Mouse (Mus musculus): ENCODE data around the gene Defb19. TPM values are rescaled to one million over a fixed set of nuclear protein-coding genes. Genes with fewer than 3 reads are reported as not detected.

The Defb19 gene
- polyA plus RNA-seq (2015; fragmentation: Nextera tagmentation; extraction: Ambion mirVana): 120 and 136 TPM in 2 replicates

GRCm38 (mm10) chr2:152580107-152580506, at the start of gene Defb19:
Defb19 (minus strand) TSS chr2:152580312.
- H3K9ac ChIP-seq (ENCODE audit: low read depth, low read length): no peak within 1 kb of the TSS
- no peak within 1 kb of the TSS for H3K4me3 ChIP-seq (replicated peaks; ENCODE audit: low read depth, low read length)
- WGBS: 46% methylated on average over 7 of the region's 7 CpGs
- H3K36me3 ChIP-seq (ENCODE audit: insufficient read depth, low read length): no peaks in the 10 kb centered on the region
- no peak for TF ChIP-seq CTCF (IDR thresholded peaks at IDR 0.05; ENCODE audit: low read depth)
- ATAC-seq (replicated peaks; ENCODE audit: low FRiP score, low read depth): no peak
- no peaks in the 10 kb centered on the region for H3K4me1 ChIP-seq (replicated peaks; ENCODE audit: insufficient read depth, low read length)
- H3K27me3 ChIP-seq (ENCODE audit: insufficient read depth, low read length): no peaks in the 10 kb centered on the region
- peak within 1 kb of the TSS; percentile 52; the same call in 1 of the 2 replicates for H3K27ac ChIP-seq
- no peaks in the 10 kb centered on the region for H3K9me3 ChIP-seq (replicated peaks; ENCODE audit: low read length)
- DNase-seq (ENCODE audit: low spot score): no peak
- no peak within 1 kb of the TSS for H3K4me2 ChIP-seq (ENCODE audit: low read length)

GRCm38 (mm10) chr2:152629904-152630303, 49.8 kb upstream of the Defb19 start:
- Histone ChIP-seq H3K27me3 (ENCODE audit: insufficient read depth, low read length) (no peaks in the 10 kb centered on the region), H3K36me3 (ENCODE audit: insufficient read depth, low read length) (peaks cover 12% of the 10 kb centered on the region; the same call in 1 of the 2 replicates), H3K9ac (ENCODE audit: low read depth, low read length) (no peak overlapping the region), H3K4me2 (ENCODE audit: low read length) (peak overlapping the region; percentile 74), H3K27ac (no peak overlapping the region), H3K4me3 (replicated peaks; ENCODE audit: low read depth, low read length) (no peak overlapping the region), H3K4me1 (replicated peaks; ENCODE audit: insufficient read depth, low read length) (peaks cover 24% of the 10 kb centered on the region), H3K9me3 (replicated peaks; ENCODE audit: low read length) (no peaks in the 10 kb centered on the region)
- 78% methylated on average over 6 of the region's 6 CpGs for WGBS
- ATAC-seq (replicated peaks; ENCODE audit: low FRiP score, low read depth): no peak
- no peak for DNase-seq (ENCODE audit: low spot score)
- TF ChIP-seq CTCF (IDR thresholded peaks at IDR 0.05; ENCODE audit: low read depth): no peak

DNA sequence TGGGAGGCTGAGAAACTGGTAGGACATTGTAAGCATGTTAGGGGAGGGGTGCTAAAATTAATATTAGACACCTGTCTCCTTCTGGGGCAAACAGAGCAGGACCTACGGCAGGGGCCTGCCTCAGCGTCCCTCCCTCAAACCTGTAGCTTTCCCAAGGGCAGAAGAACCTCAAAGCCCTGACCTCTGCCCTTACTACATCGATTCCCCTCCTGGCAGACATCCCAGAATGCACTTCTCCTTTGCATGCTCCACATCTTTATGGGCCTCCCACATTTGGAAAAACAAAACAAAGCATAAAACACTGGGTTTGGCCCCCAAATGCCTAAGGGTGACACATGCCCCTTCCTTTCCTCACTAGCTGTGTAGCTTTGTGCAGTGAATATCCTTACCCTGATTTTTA, 49.1 kb upstream of the Defb19 start:
- 25% methylated on average over 3 of the region's 3 CpGs for WGBS
- H3K36me3 ChIP-seq (ENCODE audit: insufficient read depth, low read length): peaks cover 9% of the 10 kb centered on the region; the same call in 1 of the 2 replicates
- no peak for TF ChIP-seq CTCF (IDR thresholded peaks at IDR 0.05; ENCODE audit: low read depth)
- no peaks in the 10 kb centered on the region for H3K9me3 ChIP-seq (replicated peaks; ENCODE audit: low read length)
- H3K27me3 ChIP-seq (ENCODE audit: insufficient read depth, low read length): no peaks in the 10 kb centered on the region
- DNase-seq (ENCODE audit: low spot score) (no peak), ATAC-seq (replicated peaks; ENCODE audit: low FRiP score, low read depth) (no peak)
- no peak overlapping the region for H3K27ac ChIP-seq
- peaks cover 24% of the 10 kb centered on the region for H3K4me1 ChIP-seq (replicated peaks; ENCODE audit: insufficient read depth, low read length)
- H3K4me3 ChIP-seq (replicated peaks; ENCODE audit: low read depth, low read length): peak overlapping the region; percentile 51; the same call in 1 of the 2 replicates
- H3K4me2 ChIP-seq (ENCODE audit: low read length): peak overlapping the region; percentile 74
- no peak overlapping the region for H3K9ac ChIP-seq (ENCODE audit: low read depth, low read length)

GRCm38 (mm10) chr2:152628066-152628465, 48.0 kb upstream of the Defb19 start:
- Histone ChIP-seq H3K4me3 (replicated peaks; ENCODE audit: low read depth, low read length) (peak overlapping the region; percentile 51), H3K9ac (ENCODE audit: low read depth, low read length) (peak overlapping the region; percentile 69), H3K27me3 (ENCODE audit: insufficient read depth, low read length) (no peaks in the 10 kb centered on the region), H3K4me2 (ENCODE audit: low read length) (peak overlapping the region; percentile 74), H3K4me1 (replicated peaks; ENCODE audit: insufficient read depth, low read length) (peaks cover 20% of the 10 kb centered on the region), H3K27ac (peak overlapping the region; percentile 70), H3K36me3 (ENCODE audit: insufficient read depth, low read length) (0 out of 2 replicates have a peak, but pooled peaks cover 4% of the 10 kb centered on the region), H3K9me3 (replicated peaks; ENCODE audit: low read length) (no peaks in the 10 kb centered on the region)
- 31% methylated on average over 17 of the region's 17 CpGs for WGBS
- ATAC-seq (replicated peaks; ENCODE audit: low FRiP score, low read depth) (no peak), DNase-seq (ENCODE audit: low spot score) (peak; percentile 43)
- TF ChIP-seq CTCF (IDR thresholded peaks at IDR 0.05; ENCODE audit: low read depth): no peak

DNA sequence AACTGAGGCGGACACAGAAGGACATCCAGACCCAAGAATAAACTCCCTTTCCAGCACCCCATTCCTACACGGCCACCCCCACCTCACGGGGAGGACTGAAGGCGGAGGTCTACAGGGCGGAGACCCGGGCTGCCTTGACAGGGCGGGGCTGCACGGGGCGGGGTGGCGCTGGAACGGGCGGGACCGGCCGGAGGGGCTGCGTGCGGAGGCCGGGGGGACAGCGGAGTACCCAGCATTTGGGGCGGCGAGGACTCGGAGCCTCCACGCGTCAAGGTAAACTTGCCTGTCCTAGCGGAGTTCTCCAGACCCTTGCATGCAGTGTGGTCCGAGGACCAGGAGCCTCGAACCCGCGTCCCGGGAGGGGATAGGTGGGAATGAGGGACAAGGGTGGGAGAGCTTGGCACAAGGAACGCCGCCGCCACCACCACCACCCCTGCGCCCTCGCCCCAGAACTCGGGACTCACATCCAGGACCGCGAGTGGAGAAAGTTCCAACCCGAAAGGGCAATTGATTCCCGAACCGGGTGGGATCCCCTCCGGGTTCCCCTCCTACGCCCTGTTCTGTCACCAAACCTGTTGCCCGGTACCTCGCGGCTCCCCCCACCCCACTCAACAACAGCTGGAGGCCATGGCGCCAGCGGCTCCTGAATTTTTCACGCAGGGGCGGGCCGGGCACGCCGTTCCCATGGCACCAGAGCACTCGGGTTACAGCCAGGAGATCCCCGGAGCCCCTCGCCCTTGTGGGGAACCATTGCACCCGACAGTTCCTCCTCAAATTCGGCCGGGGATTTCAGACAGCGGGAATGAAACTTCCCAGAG, 46.9 kb upstream of the Defb19 start, which contains the start of gene Rem1:
Gene Rem1 (plus strand): TSS at position 178 of the 818 bp plus-strand sequence.
- Histone ChIP-seq H3K27me3 (ENCODE audit: insufficient read depth, low read length) (no peaks in the 10 kb centered on the region), H3K36me3 (ENCODE audit: insufficient read depth, low read length) (0 out of 2 replicates have a peak, but pooled peaks cover 4% of the 10 kb centered on the region), H3K27ac (peak within 1 kb of the TSS; percentile 70), H3K9me3 (replicated peaks; ENCODE audit: low read length) (no peaks in the 10 kb centered on the region), H3K4me2 (ENCODE audit: low read length) (peak within 1 kb of the TSS; percentile 74), H3K4me1 (replicated peaks; ENCODE audit: insufficient read depth, low read length) (peaks cover 15% of the 10 kb centered on the region; the same call in 1 of the 2 replicates), H3K4me3 (replicated peaks; ENCODE audit: low read depth, low read length) (peak within 1 kb of the TSS; percentile 51), H3K9ac (ENCODE audit: low read depth, low read length) (peak within 1 kb of the TSS; percentile 69)
- ATAC-seq (replicated peaks; ENCODE audit: low FRiP score, low read depth) (peak; percentile 70), DNase-seq (ENCODE audit: low spot score) (peak; percentile 76)
- WGBS: 1% methylated on average over 58 of the region's 59 CpGs
- no peak for TF ChIP-seq CTCF (IDR thresholded peaks at IDR 0.05; ENCODE audit: low read depth)

DNA sequence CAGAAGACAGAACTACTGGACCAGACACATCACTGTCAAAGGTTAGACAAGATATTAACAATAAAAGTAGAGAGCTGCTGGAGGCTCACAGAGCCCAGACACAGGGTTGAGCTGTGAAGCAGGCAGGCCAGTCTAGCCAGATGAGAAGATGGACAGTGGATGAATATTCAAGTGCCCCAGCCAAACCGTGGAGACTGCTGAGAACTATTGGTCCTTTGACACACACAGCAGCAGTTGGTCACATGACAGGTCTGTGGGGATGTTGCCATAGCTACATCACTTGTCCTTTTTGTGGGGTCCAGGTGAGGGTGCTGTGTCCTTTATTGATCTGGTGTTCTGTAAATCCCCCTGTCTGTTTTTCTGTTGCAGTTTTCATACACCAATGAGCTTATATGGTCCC, 45.1 kb upstream of the Defb19 start:
- Histone ChIP-seq H3K27ac (no peak overlapping the region), H3K9ac (ENCODE audit: low read depth, low read length) (no peak overlapping the region), H3K4me2 (ENCODE audit: low read length) (no peak overlapping the region), H3K4me1 (replicated peaks; ENCODE audit: insufficient read depth, low read length) (peaks cover 12% of the 10 kb centered on the region; the same call in 1 of the 2 replicates), H3K36me3 (ENCODE audit: insufficient read depth, low read length) (no peaks in the 10 kb centered on the region), H3K4me3 (replicated peaks; ENCODE audit: low read depth, low read length) (no peak overlapping the region), H3K27me3 (ENCODE audit: insufficient read depth, low read length) (no peaks in the 10 kb centered on the region), H3K9me3 (replicated peaks; ENCODE audit: low read length) (no peaks in the 10 kb centered on the region)
- TF ChIP-seq CTCF (IDR thresholded peaks at IDR 0.05; ENCODE audit: low read depth): no peak
- DNase-seq (ENCODE audit: low spot score) (no peak), ATAC-seq (replicated peaks; ENCODE audit: low FRiP score, low read depth) (no peak)
- WGBS: 19% methylated on average over 1 of the region's 1 CpGs

Data from kidney, postnatal 0 days (tissue).